Mouse (Mus musculus) layer of hippocampus, adult 8-10 months (tissue): ENCODE results near the gene Cxcr4. TPM values are rescaled to one million over a fixed set of nuclear protein-coding genes. Genes with fewer than 3 reads are reported as not detected.

Experiments
- DNase-seq, 2 experiments: peaks; one replicate each; pipeline ENCODE4 v3.0.0; 2022; ENCODE audit warnings: low spot score in 2 of 2
- total RNA-seq, 4 experiments: library from RNA; stranded (reverse); gene quantifications; 2 replicates each; pipeline ENCODE4 v1.2.4; 2022

Gene Cxcr4
- total RNA-seq, 4 experiments from 2014 or later, result 2.8 to 6.0 (median 5.6) TPM

DNA sequence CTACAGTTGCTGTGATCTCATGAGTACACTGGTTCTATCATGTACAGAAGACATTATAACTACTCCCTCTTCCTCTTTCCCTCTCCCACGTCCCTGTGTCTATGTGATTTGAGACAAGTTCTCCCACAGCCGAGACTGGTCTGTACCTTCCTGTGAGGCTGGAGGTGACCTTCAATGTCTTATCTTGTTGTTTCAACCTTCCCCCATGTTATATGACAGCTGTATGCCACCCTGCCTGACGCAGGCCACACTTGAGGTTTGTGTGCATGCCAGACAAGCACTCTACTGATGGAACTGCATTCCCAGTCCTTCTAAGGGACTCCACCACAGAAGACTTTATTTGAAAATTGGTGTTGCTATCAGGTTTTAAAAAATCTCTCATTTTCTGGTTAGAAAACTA is 21.1 kb downstream of the Cxcr4 start:
- no peak for DNase-seq

DNA sequence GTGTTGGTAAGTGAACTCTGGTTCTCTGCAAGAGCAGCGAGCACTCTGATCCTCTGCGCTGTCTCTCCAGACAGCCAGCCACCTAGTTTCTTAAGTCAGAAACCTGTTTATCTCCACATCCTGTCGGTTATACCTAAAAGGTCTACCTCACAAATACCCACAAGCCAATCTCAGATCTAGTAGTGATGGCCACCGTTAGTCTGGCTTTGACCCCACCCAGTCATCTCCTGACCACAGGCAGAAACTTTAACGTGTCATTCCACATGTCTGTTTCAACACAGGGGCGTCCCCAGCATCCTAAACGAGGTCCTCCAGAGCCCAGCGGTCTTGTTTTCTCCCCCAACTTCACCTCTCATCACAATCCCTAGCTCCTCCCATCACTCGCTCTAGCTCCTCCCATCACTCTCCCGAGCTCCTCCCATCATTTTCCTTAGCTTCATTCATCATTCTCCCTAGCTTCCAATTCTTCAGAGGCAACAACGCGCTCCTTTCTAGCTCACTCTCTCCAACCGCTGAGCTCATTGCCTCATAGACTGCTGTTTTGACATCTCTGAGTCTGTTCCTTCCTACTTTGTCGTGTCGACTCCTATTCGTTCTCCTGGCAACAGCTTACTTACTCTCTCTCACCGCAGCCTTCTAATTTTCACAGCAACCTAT is 22.0 kb downstream of the Cxcr4 start:
- no peak for DNase-seq

GRCm38 (mm10) chr1:128567224-128568197 is 24.6 kb downstream of the Cxcr4 start:
- DNase-seq, result no peak

DNA sequence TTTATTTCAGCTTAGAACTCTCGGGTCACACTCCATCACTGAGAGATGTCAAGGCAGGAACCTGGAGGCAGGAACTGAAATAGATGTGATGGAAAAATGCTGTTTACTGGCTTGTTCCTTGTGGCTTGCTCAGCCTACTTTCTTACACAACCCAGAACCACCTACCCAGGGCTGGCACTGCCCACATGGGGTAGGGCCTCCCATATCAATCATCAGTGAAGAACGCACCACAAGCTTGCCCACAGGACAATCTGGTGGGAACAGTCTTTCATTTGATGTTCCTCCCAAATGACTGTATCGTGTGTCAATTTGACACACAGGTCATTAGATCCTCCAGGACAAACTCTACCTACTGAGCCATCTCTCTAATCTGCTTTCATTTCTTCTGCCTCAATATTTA is 28.2 kb downstream of the Cxcr4 start:
- no peak for DNase-seq

GRCm38 (mm10) chr1:128561325-128561874 is 30.7 kb downstream of the Cxcr4 start:
- DNase-seq, result peak; percentile 19 to 27

- DNase-seq, result no peak
These were observed 31.4 kb downstream of the Cxcr4 start for GRCm38 (mm10) chr1:128560452-128561324.

- no peak for DNase-seq
These were observed 34.1 kb downstream of the Cxcr4 start for GRCm38 (mm10) chr1:128557953-128558352.

DNA sequence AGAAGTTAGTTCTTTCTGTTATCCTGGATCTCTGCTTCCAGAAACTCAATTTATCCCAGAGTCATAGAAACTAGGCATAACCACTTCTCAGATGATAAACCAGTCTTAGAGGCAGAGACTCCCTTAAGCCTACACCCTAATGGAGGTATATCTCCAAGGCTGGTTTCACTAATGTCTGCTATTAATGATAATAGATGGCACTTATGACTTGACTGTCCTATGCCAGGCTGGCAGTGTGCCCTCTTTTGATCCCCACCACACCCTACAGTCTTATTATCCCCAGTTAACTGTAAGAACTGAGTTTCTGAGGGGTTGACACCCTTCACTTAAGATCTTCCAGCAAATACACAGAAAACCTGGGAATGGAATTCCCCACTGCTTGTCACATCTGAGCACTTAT is 39.5 kb downstream of the Cxcr4 start:
- no peak for DNase-seq

DNA sequence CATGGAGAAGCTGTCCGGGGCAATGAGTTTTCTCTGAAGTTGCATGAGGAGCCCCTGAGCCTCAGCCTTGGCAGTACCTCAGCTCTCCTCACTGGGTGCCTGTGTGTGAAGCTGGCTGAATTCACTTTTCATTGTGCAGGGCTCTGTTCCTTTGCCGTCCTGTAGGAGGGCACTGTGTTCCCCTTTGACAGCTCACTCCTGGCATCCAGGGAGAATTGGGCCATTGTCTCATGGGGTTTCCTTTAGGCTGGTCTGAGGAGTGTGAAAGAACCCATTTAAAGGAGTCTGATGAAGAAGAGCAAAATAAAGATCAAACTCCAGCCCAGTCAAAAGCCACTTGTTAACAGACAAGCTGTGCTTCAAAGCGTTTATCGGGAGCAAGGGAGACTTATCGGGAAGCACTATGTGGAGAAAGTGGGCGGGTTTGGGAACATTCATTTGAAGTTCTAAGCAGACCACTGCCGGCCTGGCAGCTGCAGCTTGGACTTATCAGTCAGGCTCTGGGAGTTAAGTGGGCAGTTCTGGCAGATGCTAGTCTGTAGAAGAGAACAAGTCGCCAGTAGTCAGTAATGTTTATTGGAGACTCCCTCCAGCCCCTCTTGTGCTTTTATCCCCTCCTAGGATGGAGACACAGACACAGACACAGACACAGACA is 40.2 kb downstream of the Cxcr4 start:
- no peak for DNase-seq

DNA sequence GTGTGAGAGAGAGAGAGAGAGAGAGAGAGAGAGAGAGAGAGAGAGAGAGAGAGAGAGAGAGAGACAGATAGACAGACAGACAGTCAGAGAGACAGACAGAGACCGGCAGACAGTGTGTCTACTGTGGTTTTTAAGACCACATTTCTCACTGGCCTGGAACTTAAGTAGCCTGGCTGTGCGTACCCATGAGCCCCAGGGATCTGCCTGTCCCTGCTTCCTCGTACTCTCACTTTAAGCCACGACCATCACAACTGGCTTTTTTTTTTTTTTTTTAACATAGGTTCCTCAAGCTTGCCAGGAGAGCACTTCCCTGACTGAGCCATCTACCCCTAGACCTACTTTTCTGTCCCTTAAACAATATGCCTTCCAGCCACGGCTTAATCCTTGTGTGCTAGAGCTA is 42.7 kb downstream of the Cxcr4 start:
- DNase-seq, result no peak

DNA sequence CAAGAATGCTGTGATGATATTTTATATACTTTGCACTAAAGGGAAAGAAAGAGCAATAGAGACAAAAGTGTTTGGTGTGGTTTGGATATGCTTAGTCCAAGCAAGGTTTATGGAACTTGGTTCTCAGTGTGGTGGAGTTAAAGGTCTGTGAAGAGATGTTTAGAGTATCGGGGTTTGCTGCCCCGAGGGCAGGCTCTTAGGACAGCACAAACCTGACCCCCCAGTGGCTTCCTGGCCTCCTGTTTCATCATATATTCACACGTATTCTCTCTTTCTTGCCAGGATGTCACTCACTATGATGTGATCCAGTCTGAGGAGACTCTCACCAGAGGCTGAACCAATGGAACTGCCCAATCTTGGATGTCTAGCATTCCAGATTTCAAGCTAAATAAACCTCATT is 43.1 kb downstream of the Cxcr4 start:
- no peak for DNase-seq

DNA sequence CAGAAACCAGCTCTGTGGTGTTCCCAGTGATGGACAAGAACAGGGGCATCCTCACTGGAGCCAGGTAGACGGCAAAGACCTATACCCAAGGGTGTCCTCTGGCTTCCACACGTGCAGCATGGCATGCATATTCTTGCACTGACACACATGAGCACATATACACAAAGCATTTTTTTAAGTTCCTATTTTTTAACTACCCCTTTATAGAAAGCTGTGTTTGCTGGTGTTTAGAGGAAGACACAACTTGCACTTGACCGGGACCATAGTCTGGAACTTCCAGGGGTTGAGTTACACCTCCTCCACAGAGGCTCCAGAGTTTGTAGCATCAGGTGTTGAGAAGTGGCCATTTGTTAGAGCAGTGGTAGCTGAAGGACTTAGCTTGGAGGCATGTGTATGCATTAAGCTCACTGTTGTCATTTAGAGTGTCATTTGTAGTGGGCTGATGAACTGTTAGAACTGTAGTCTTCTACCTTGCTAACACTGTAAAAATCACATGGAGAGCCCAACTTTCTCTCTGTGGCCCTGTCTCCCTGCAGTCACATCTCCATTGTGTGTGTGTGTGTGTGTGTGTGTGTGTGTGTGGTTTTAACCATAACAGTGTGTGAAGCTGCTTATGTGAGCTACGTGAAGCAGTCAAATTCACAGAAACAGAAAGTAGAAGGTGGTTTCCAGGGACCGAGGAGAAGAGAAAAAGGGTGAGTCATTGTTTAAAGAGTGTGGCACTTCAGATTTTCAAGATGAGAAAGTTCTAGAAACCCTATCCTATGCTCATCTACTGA is 43.7 kb downstream of the Cxcr4 start:
- no peak for DNase-seq

GRCm38 (mm10) chr1:128545672-128546071 is 46.4 kb downstream of the Cxcr4 start:
- DNase-seq, result no peak

- DNase-seq, result no peak
These were observed 49.0 kb downstream of the Cxcr4 start for GRCm38 (mm10) chr1:128543137-128543536.

DNA sequence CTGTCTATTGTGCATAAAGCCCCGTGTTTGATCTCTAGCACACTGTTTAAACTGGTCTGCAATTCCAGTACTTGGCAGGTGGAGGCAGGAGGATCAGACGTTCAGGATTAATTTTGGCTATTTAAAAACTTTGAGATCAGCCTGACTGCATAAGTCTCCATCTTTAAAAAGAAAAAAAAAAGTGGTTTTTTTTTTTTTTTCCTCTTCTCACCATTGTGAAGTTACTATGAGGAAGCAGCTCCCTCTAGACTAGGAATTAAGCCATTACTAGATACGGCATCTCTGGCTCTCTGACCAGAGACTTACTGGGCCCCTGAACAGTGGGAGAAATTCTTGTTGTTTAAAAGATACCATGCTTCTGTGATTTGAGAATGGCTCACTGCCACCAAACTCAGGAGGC is 49.5 kb downstream of the Cxcr4 start:
- no peak for DNase-seq

DNA sequence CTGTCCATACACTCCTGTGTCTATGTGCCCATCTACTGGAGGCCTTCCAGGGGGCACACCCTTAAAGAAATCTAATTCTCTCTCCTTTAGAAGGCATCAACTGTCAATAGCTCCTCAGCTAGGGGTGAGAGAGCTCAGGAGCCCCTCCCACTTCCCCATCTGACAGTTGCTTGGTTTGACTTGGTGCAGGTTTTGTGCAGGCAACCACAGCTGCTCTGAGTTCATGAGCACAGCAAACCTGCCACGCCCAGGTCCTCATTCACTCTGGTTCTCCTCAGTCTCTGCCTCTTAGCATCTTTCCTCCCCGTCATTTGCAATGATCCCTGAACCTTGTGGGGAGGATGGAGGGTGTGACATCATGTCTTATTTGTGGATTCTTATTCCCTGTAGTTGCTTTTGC is 51.9 kb downstream of the Cxcr4 start:
- DNase-seq, result no peak

DNA sequence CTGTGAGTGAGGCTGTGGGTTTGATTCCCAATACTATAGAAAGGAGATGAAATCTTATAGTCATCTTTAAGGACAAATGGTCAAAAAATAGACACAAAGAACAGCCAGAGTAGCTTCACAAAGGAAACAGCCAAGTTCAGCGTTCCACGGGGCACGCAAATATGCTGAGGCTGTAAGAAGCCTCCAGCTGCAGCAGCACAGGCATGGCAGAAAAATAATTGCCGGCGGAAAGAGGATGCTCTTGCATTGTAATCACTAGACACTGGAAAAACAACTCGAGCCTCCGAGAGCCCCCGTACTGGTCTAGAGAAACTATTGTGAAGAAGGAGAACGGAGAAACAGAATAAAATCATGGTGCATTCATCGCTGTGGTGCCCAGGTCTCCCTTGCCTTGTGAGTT is 52.5 kb downstream of the Cxcr4 start:
- no peak for DNase-seq
